Mouse (Mus musculus) forebrain, embryonic 13.5 days (tissue): ENCODE measurements around the gene Gm5478. TPM values are rescaled to one million over a fixed set of nuclear protein-coding genes. Genes with fewer than 3 reads are reported as not detected.
"Not testable (repeated sequence)": the region's sequence is repeated elsewhere in the genome, so short reads cannot be mapped to it uniquely, and the experiment has no call there.

ENCODE experiments used
- ATAC-seq: fragments of 200-750 bp; cut with Nextera tagmentation; 2 replicates; pipeline ENCODE4 v1.8.0; 2017
- H3K27ac ChIP-seq: fragments of 300-500 bp; sonication (generic); 2 replicates; pipeline ENCODE4 v1.5.1; 2015; ENCODE audit warnings: inconsistent platforms, mild to moderate bottlenecking, moderate library complexity
- H3K27me3 ChIP-seq: fragments of 300-500 bp; sonication (generic); 2 replicates; pipeline ENCODE4 v1.6.1; 2015; ENCODE audit warnings: mild to moderate bottlenecking, inconsistent platforms
- H3K36me3 ChIP-seq: fragments of 300-500 bp; sonication (generic); 2 replicates; pipeline ENCODE4 v1.6.1; 2015; ENCODE audit warnings: mild to moderate bottlenecking, inconsistent platforms; ENCODE audit not compliant: poor library complexity, severe bottlenecking
- H3K4me1 ChIP-seq: fragments of 300-500 bp; sonication (generic); 2 replicates; pipeline ENCODE4 v1.6.1; 2015; ENCODE audit warnings: inconsistent platforms
- H3K4me2 ChIP-seq: fragments of 300-500 bp; sonication (generic); 2 replicates; pipeline ENCODE4 v1.6.1; 2015; ENCODE audit warnings: inconsistent platforms, mild to moderate bottlenecking, moderate library complexity
- H3K4me3 ChIP-seq: fragments of 300-500 bp; sonication (generic); 2 replicates; pipeline ENCODE4 v1.5.1; 2015; ENCODE audit warnings: mild to moderate bottlenecking, inconsistent platforms
- H3K9ac ChIP-seq: fragments of 300-500 bp; sonication (generic); 2 replicates; pipeline ENCODE4 v1.6.1; 2015; ENCODE audit warnings: mild to moderate bottlenecking, inconsistent platforms
- H3K9me3 ChIP-seq: fragments of 300-500 bp; sonication (generic); replicated peaks from 2 replicates; pipeline ENCODE4 v1.6.1; 2016; ENCODE audit warnings: inconsistent platforms
- WGBS: fragments of 180-500 bp; shearing (Covaris S2); methylation state at CpG from one replicate; pipeline ENCODE4 v1.1.7; 2015; 5-methylcytosine and 5-hydroxymethylcytosine counted together
- microRNA-seq: library from miRNA; unstranded; fragments of <30 nt; microRNA quantifications from one replicate; pipeline ENCODE4, GENCODE M21; 2016
- polyA plus RNA-seq: library from polyadenylated mRNA; unstranded; fragments of >200 nt; fragmentation: Nextera tagmentation; extraction: Ambion mirVana; gene quantifications from 2 replicates; pipeline ENCODE4 v1.2.1, GENCODE M21; 2015

Gm5478 gene
- not detected in 2 replicates for polyA plus RNA-seq

DNA sequence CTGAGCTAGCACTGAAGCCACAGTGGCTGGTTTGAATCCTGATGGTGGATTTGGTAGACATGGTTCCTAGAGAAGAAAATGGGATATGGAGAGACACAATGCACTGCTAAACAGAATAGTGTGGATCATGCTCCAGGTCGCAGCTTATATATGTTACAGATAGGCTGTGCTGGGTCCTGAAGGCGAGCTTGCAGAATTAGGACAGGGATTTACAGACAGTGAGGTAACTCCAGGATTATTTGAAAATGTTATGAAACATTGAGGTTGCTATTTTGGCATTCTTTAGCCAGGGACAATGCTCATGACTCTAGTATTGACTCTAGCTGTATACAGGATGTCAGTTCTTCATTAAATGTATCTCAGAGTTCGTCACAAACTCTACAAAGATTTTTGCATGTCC lies at the start of gene Gm5478:
Gene Gm5478 (minus strand): TSS at position 101 of the 400 bp plus-strand sequence.
- Histone ChIP-seq H3K4me2 (no peak within 1 kb of the TSS), H3K27ac (no peak within 1 kb of the TSS), H3K36me3 (no peaks in the 10 kb centered on the region), H3K27me3 (no peaks in the 10 kb centered on the region), H3K4me1 (no peaks in the 10 kb centered on the region), H3K4me3 (no peak within 1 kb of the TSS), H3K9ac (no peak within 1 kb of the TSS), H3K9me3 (no peaks in the 10 kb centered on the region)
- no peak for ATAC-seq
- 70% methylated on average over 3 of the region's 3 CpGs for WGBS

DNA sequence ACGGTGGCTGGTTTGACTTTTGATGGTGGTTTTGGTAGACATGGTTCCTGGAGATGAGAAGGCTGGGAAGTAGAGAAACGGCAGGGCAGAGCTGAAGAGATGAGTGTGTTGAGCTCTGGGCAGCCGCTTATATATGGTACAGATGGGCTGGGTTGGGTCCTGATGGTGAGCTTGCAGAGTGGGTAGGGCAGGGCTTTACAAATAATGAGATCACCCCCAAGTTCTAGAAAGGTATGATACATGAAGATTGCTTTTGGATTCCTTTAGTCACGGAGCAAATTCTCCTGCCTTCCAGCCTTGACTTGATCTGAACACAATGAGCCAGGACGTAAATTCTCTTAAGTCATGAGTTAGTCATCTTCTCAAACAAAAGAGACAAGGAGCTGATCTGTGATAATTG lies 47.0 kb upstream of the Gm5478 start, which contains the start of gene Krt6a:
Gene Krt6a (minus strand): TSS at position 101 of the 400 bp plus-strand sequence.
- Histone ChIP-seq H3K4me1 (no peaks in the 10 kb centered on the region), H3K27ac (no peak within 1 kb of the TSS), H3K4me3 (no peak within 1 kb of the TSS), H3K9me3 (no peaks in the 10 kb centered on the region), H3K36me3 (no peaks in the 10 kb centered on the region), H3K27me3 (no peaks in the 10 kb centered on the region), H3K9ac (no peak within 1 kb of the TSS), H3K4me2 (no peak within 1 kb of the TSS)
- WGBS: 85% methylated on average over 5 of the region's 5 CpGs
- ATAC-seq: no peak

DNA sequence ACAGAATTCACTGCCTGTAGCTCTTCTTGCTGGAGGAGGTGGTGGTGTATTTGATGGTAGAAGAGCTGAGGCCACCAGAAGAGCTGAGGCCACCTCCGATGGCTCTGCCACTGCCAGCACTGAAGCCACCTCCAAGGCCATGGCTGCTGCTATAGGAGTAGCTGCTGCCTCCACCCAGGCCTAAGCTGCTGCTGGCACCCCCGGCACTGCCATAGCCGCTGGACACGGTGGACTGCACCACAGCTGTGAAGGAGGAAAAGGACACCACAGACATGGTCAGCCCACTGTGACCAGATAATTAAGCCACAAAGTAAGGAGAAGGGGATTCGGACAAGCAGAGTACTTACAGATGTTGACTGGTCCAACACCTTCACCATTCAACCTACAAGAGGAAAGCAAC lies 43.3 kb upstream of the Gm5478 start:
- not testable (repeated sequence) for H3K4me2 ChIP-seq, ATAC-seq, H3K27ac ChIP-seq, H3K9me3 ChIP-seq, H3K9ac ChIP-seq, H3K27me3 ChIP-seq, H3K4me3 ChIP-seq, H3K36me3 ChIP-seq, H3K4me1 ChIP-seq
- WGBS: 89% methylated on average over 5 of the region's 5 CpGs

DNA sequence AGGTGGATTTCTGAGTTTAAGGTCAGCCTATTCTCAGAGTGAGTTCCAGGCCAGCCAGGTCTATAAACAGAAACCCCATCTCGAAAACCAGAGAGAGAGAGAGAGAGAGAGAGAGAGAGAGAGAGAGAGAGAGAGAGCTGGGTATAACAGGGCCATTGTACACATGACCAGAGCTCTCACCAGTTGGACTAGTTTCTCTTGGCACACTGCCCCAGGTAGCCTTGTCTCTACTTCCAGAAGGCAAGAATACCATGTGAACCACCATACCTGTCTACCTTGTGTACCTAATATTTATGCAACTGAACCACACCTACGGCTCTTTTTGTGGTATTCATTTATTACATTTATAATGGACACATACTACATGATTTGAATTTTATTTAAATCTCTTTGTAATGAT lies 41.0 kb upstream of the Gm5478 start:
- Histone ChIP-seq H3K4me1 (no peaks in the 10 kb centered on the region), H3K27ac (no peak overlapping the region), H3K36me3 (no peaks in the 10 kb centered on the region), H3K4me2 (no peak overlapping the region), H3K9me3 (no peaks in the 10 kb centered on the region), H3K4me3 (no peak overlapping the region), H3K27me3 (no peaks in the 10 kb centered on the region), H3K9ac (no peak overlapping the region)
- WGBS: 75% methylated on average over 2 of the region's 2 CpGs
- no peak for ATAC-seq

DNA sequence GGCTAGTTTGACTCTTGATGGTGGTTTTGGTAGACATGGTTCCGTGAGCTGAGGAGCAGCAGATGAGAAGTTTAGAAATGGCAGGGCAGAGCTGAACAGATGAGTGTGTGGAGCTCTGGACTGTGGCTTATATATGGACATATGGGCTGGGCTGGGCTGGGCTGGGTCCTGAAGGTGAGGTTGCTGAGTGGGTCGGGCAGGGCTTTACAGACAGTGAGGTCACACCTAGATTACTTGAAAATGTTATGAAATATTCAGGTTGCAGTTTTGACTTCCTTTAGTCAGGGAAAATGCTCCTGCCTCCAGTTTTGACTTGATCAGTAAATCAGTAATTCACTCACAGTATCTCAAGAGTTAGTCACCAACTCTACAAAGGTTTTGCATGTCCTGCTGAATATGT lies 33.0 kb upstream of the Gm5478 start, which contains the start of gene Krt6b:
Gene Krt6b (minus strand): TSS at position 101 of the 400 bp plus-strand sequence.
- H3K27me3 ChIP-seq: no peaks in the 10 kb centered on the region
- no peak within 1 kb of the TSS for H3K4me2 ChIP-seq
- H3K9me3 ChIP-seq: no peaks in the 10 kb centered on the region
- 85% methylated on average over 2 of the region's 2 CpGs for WGBS
- H3K36me3 ChIP-seq: no peaks in the 10 kb centered on the region
- H3K27ac ChIP-seq: no peak within 1 kb of the TSS
- no peak for ATAC-seq
- no peak within 1 kb of the TSS for H3K9ac ChIP-seq
- H3K4me3 ChIP-seq: no peak within 1 kb of the TSS
- H3K4me1 ChIP-seq: no peaks in the 10 kb centered on the region

DNA sequence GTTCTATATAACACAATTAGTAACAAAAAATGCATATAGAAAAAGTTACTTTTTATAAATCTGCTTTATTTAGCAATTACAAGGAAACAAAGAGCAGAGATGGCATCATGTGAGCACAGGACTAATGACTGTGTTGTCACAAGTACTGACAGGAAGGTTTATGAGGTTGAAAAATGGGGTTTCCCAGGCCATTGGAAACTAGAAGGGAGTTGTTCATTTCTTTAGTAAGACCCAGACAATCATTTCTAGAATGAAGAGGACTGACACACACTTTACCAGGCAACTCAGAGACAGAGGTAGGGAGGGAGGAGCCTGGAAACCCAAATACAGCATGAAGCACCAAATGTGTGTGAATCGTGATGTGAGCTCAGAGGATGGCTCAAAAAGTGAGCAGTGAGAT lies 28.8 kb upstream of the Gm5478 start:
- WGBS: 88% methylated on average over 1 of the region's 1 CpGs
- H3K9me3 ChIP-seq: no peaks in the 10 kb centered on the region
- ATAC-seq: no peak
- no peak overlapping the region for H3K9ac ChIP-seq
- H3K4me2 ChIP-seq: no peak overlapping the region
- H3K27ac ChIP-seq: no peak overlapping the region
- no peak overlapping the region for H3K4me3 ChIP-seq
- no peaks in the 10 kb centered on the region for H3K4me1 ChIP-seq
- no peaks in the 10 kb centered on the region for H3K27me3 ChIP-seq
- no peaks in the 10 kb centered on the region for H3K36me3 ChIP-seq

DNA sequence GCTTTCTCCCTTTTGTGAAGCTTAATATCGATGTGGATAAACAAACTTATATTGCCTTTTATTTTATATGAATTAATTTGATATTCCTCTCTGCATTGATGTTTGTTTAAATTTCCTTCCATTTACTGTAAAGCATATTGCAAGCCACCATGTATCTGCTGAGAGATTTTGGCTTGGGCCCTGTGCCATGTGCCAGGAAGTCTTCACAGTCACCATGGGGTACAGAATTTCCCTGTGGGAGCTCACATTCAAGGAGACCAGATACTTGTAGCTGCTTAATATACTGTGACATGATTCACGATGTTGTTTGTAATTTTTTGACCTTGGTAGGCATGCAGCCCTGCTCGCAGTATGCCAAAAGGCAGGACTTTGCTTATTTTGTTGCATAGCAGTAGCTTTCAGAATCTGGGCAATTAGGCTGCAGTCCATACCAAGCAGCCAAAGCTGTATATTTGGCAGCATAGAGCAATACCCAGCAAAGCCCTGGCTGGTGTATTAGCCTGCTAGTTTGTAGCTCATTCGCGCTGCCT lies 5.6 kb upstream of the Gm5478 start:
- 88% methylated on average over 5 of the region's 5 CpGs for WGBS
- no peaks in the 10 kb centered on the region for H3K36me3 ChIP-seq
- H3K9me3 ChIP-seq: no peaks in the 10 kb centered on the region
- no peak overlapping the region for H3K9ac ChIP-seq
- no peak overlapping the region for H3K27ac ChIP-seq
- H3K4me3 ChIP-seq: no peak overlapping the region
- ATAC-seq: no peak
- no peaks in the 10 kb centered on the region for H3K4me1 ChIP-seq
- H3K27me3 ChIP-seq: no peaks in the 10 kb centered on the region
- H3K4me2 ChIP-seq: no peak overlapping the region

DNA sequence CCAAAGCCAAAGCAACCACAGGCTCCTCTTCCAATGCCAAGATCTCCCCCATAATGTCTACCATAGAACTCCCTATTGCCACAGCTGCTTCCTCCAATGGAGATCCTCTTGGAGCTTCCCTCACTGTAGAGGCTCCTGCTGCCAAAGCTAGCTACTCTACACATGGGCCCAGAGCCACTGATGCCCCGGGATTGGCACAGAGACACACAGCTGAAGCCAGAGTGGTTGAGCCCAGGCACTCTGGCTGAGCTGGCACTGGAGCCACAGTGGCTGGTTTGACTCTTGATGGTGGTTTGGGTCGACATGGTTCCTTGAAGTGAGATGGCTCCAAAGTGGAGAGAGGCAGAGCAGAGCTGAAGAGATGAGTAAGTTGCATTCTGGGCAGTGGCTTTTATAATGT lies 19.3 kb downstream of the Gm5478 start, which contains the start of gene Gm5414:
Gene Gm5414 (minus strand): TSS at position 305 of the 400 bp plus-strand sequence.
- Histone ChIP-seq H3K36me3 (no peaks in the 10 kb centered on the region), H3K9me3 (no peaks in the 10 kb centered on the region), H3K4me2 (no peak within 1 kb of the TSS), H3K4me1 (no peaks in the 10 kb centered on the region), H3K27ac (no peak within 1 kb of the TSS), H3K4me3 (no peak within 1 kb of the TSS), H3K9ac (no peak within 1 kb of the TSS), H3K27me3 (no peaks in the 10 kb centered on the region)
- 70% methylated on average over 2 of the region's 2 CpGs for WGBS
- no peak for ATAC-seq

DNA sequence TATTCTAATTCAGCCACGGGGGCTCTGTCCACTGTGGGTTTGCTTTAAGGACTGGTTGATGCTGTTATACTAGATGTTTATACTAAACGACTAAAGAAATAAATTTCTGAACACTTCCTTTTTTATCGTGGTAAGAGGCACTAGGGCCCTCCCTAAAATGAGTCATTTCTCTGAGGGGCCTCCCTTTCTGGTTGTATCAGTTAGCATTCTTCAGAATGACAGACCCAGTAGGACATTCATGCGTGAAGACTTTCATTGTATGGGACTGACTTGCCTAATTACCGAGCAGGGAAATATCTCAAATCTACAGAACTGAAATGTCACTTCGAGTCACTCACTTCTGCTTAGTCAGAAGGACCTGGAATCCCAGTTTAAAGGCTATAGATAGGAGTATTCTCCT lies 48.1 kb downstream of the Gm5478 start:
- Histone ChIP-seq H3K36me3 (no peaks in the 10 kb centered on the region), H3K9ac (no peak overlapping the region), H3K4me2 (no peak overlapping the region), H3K4me1 (no peaks in the 10 kb centered on the region), H3K27ac (no peak overlapping the region), H3K4me3 (no peak overlapping the region), H3K27me3 (no peaks in the 10 kb centered on the region), H3K9me3 (peaks cover 3% of the 10 kb centered on the region; the same call in 1 of the 2 replicates)
- ATAC-seq: no peak
- WGBS: 68% methylated on average over 6 of the region's 6 CpGs

Small RNA genes lying within 50 kb of the gene (microRNA-seq; reads per million reads assigned to microRNA genes)
- gene Gm44342 (not detected), gene Gm44383 (not detected), gene Gm44479 (not detected)

Other genes with a start within 250 kb of the Gm5478 start
- gene Krt7, start 236.3 kb downstream of the Gm5478 start, polyA plus RNA-seq: 0.18 and 0.26 TPM in 2 replicates
- 0.10 TPM in 1 of 2 replicates, not detected in the other for gene Krt87, start 208.6 kb downstream of the Gm5478 start, polyA plus RNA-seq
- gene Krt88, start 199.6 kb downstream of the Gm5478 start, polyA plus RNA-seq: not detected in 2 replicates
- gene Krt81, start 183.6 kb downstream of the Gm5478 start, polyA plus RNA-seq: not detected in 2 replicates
- not detected in 2 replicates for gene Krt86, start 173.9 kb downstream of the Gm5478 start, polyA plus RNA-seq
- not detected in 2 replicates for gene Krt83, start 155.9 kb downstream of the Gm5478 start, polyA plus RNA-seq
- gene Gm49425, start 130.1 kb downstream of the Gm5478 start, polyA plus RNA-seq: not detected in 2 replicates
- not detected in 2 replicates for gene Krt84, start 114.6 kb downstream of the Gm5478 start, polyA plus RNA-seq
- gene Krt82, start 96.7 kb downstream of the Gm5478 start, polyA plus RNA-seq: not detected in 2 replicates
- gene Krt90, start 84.4 kb downstream of the Gm5478 start, polyA plus RNA-seq: not detected in 2 replicates
- not detected in 2 replicates for gene Krt75, start 73.5 kb downstream of the Gm5478 start, polyA plus RNA-seq
- not detected in 2 replicates for gene Gm5414, start 19.2 kb downstream of the Gm5478 start, polyA plus RNA-seq
- gene Krt6b, start 32.9 kb upstream of the Gm5478 start, polyA plus RNA-seq: not detected in 2 replicates
- gene Krt6a, start 46.9 kb upstream of the Gm5478 start, polyA plus RNA-seq: not detected in 2 replicates
- 0.14 and 0.35 TPM in 2 replicates for gene Krt5, start 65.5 kb upstream of the Gm5478 start, polyA plus RNA-seq
- gene Krt71, start 95.7 kb upstream of the Gm5478 start, polyA plus RNA-seq: not detected in 2 replicates
- gene Krt72, start 139.1 kb upstream of the Gm5478 start, polyA plus RNA-seq: not detected in 2 replicates
- gene Krt73, start 155.0 kb upstream of the Gm5478 start, polyA plus RNA-seq: 0.59 and 0.66 TPM in 2 replicates
- gene Krt2, start 170.8 kb upstream of the Gm5478 start, polyA plus RNA-seq: not detected in 2 replicates
- 3.5 and 3.9 TPM in 2 replicates for gene Krt1, start 203.4 kb upstream of the Gm5478 start, polyA plus RNA-seq
- 0.19 and 0.65 TPM in 2 replicates for gene Krt77, start 222.3 kb upstream of the Gm5478 start, polyA plus RNA-seq
- not detected in 2 replicates for gene Krt76, start 245.5 kb upstream of the Gm5478 start, polyA plus RNA-seq